Mouse (Mus musculus): ENCODE results near the gene Lrp8. TPM values are rescaled to one million over a fixed set of nuclear protein-coding genes. Genes with fewer than 3 reads are reported as not detected.
A peak's percentile ranks its signal among the peaks of the same experiment; 100 is the strongest.

Lrp8 gene
- polyA plus RNA-seq, 1 experiment from 2014 or later, result 0.26 TPM

- peaks cover 39% of the 10 kb centered on the region for H3K36me3 ChIP-seq (ENCODE audit: control insufficient read depth, insufficient read depth, low read length)
- no peak for ATAC-seq (ENCODE audit: low read depth)
- 77% methylated on average over 7 of the region's 7 CpGs for WGBS
These were observed 84.3 kb downstream of the Lrp8 start for GRCm38 (mm10) chr4:107886371-107886770.

DNA sequence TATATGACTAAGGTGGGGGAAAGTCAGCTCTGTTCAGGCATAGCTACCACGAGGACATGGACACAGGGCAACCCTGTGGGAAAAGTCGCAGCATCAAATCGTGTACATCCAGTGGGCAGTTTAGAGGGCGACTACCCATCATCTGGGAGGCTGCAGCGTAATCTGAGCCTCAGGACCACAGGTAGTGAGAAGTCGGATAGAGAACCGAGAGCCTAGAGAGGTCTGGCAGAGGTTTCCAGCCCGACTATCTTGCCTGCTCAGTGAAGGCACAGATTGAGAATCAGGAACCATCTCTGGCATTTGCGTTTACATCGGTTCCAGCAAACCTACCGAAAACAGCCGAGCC, 87.3 kb downstream of the Lrp8 start:
- peaks cover 32% of the 10 kb centered on the region for H3K36me3 ChIP-seq (ENCODE audit: control insufficient read depth, insufficient read depth, low read length)
- under 1% methylated on average over 12 of the region's 12 CpGs for WGBS

More at GRCm38 (mm10) chr4:107886371-107886770, 84.3 kb downstream of the Lrp8 start:
- Histone ChIP-seq H3K4me3 (ENCODE audit: low read length) (no peak overlapping the region), H3K27me3 (ENCODE audit: control insufficient read depth, insufficient read depth, low read depth, low read length) (no peaks in the 10 kb centered on the region), H3K27ac (ENCODE audit: low read length) (no peak overlapping the region), H3K9ac (ENCODE audit: low read length) (no peak overlapping the region), H3K4me2 (ENCODE audit: low read depth, low read length) (no peak overlapping the region), H3K4me1 (replicated peaks; ENCODE audit: control insufficient read depth, insufficient read depth, low read length) (peaks cover 12% of the 10 kb centered on the region; the same call in 1 of the 2 replicates), H3K9me3 (ENCODE audit: control insufficient read depth, low read length) (no peaks in the 10 kb centered on the region)

GRCm38 (mm10) chr4:107889731-107890432, 87.8 kb downstream of the Lrp8 start, which contains the start of gene 0610037L13Rik:
TSS of gene 0610037L13Rik (plus strand) at chr4:107889813.
- WGBS, result under 1% methylated on average over 48 of the region's 48 CpGs
- Histone ChIP-seq H3K4me2 (ENCODE audit: low read depth, low read length) (peak within 1 kb of the TSS; percentile 84), H3K9me3 (ENCODE audit: control insufficient read depth, low read length) (no peaks in the 10 kb centered on the region), H3K9ac (ENCODE audit: low read length) (peak within 1 kb of the TSS; percentile 80), H3K4me3 (ENCODE audit: low read length) (peak within 1 kb of the TSS; percentile 66), H3K4me1 (replicated peaks; ENCODE audit: control insufficient read depth, insufficient read depth, low read length) (peaks cover 12% of the 10 kb centered on the region; the same call in 1 of the 2 replicates), H3K36me3 (ENCODE audit: control insufficient read depth, insufficient read depth, low read length) (peaks cover 30% of the 10 kb centered on the region), H3K27ac (ENCODE audit: low read length) (peak within 1 kb of the TSS; percentile 90), H3K27me3 (ENCODE audit: control insufficient read depth, insufficient read depth, low read depth, low read length) (no peaks in the 10 kb centered on the region)
- ATAC-seq (ENCODE audit: low read depth), result peak; percentile 97

More for the DNA sequence above, 87.3 kb downstream of the Lrp8 start:
- Histone ChIP-seq H3K9me3 (ENCODE audit: control insufficient read depth, low read length) (no peaks in the 10 kb centered on the region), H3K4me1 (replicated peaks; ENCODE audit: control insufficient read depth, insufficient read depth, low read length) (peaks cover 12% of the 10 kb centered on the region; the same call in 1 of the 2 replicates), H3K9ac (ENCODE audit: low read length) (peak overlapping the region; percentile 80), H3K4me2 (ENCODE audit: low read depth, low read length) (peak overlapping the region; percentile 84), H3K27me3 (ENCODE audit: control insufficient read depth, insufficient read depth, low read depth, low read length) (no peaks in the 10 kb centered on the region), H3K4me3 (ENCODE audit: low read length) (peak overlapping the region; percentile 66), H3K27ac (ENCODE audit: low read length) (peak overlapping the region; percentile 90)
- ATAC-seq (ENCODE audit: low read depth), result peak; percentile 41

DNA sequence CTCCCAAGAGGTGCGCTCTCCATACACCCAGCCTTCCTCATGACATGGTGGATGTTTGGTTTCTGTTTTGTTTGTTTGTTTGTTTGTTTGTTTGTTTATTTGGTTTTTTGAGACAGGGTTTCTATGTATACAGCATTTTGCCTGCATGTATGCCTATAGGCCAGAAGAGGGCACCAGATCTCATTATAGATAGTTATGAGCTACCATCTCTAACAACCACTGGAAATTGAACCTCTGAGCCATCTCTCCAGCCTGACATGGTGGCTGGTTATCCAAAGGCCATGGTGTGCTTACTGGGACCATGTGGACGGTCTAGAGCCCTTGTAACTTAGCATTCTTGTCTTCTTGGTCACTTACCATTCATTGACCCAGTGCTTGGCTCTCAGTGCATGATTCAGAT, 90.6 kb downstream of the Lrp8 start:
- H3K4me3 ChIP-seq (ENCODE audit: low read length), result no peak overlapping the region
- H3K4me2 ChIP-seq (ENCODE audit: low read depth, low read length), result no peak overlapping the region
- no peaks in the 10 kb centered on the region for H3K27me3 ChIP-seq (ENCODE audit: control insufficient read depth, insufficient read depth, low read depth, low read length)
- no peaks in the 10 kb centered on the region for H3K9me3 ChIP-seq (ENCODE audit: control insufficient read depth, low read length)
- no peak overlapping the region for H3K27ac ChIP-seq (ENCODE audit: low read length)
- no peak overlapping the region for H3K9ac ChIP-seq (ENCODE audit: low read length)
- H3K4me1 ChIP-seq (replicated peaks; ENCODE audit: control insufficient read depth, insufficient read depth, low read length), result peaks cover 12% of the 10 kb centered on the region; the same call in 1 of the 2 replicates
- H3K36me3 ChIP-seq (ENCODE audit: control insufficient read depth, insufficient read depth, low read length), result peaks cover 25% of the 10 kb centered on the region
- no peak for ATAC-seq (ENCODE audit: low read depth)
- 77% methylated on average over 2 of the region's 2 CpGs for WGBS

DNA sequence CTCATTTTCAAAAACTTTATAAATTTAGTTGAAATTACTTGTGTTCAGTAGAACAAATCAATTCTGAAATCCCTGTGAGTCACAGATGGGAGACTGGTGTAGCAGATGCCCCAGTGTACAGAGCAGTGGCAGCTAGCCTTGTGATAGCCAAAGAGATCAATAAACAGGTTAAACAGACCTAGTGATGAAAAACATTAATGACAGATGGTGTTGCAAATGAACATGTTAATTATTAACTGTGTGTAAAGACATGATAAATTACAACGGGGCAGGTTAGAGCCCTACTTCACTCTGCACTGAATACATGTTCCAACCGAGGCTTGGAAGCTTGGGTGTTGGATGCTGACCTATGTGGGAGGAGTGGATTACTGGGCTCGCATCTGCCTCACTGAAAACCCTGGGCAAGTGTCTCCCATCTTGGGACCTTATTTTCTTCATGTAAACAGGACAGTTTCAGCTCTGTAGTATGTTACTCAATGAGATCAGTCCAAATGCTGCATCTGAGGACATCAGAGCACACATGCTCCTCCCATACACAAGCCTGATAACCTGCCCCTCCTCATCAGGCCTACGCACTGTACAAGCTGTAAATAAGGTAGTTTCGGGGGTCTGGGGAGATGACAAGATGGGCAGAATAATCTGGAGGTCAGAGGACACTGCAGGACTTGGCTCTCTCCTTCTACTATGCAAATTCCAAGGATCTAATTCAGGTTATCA, 97.3 kb downstream of the Lrp8 start:
- Histone ChIP-seq H3K9ac (ENCODE audit: low read length) (no peak overlapping the region), H3K9me3 (ENCODE audit: control insufficient read depth, low read length) (no peaks in the 10 kb centered on the region), H3K27ac (ENCODE audit: low read length) (no peak overlapping the region), H3K4me2 (ENCODE audit: low read depth, low read length) (no peak overlapping the region), H3K4me1 (replicated peaks; ENCODE audit: control insufficient read depth, insufficient read depth, low read length) (no peaks in the 10 kb centered on the region), H3K36me3 (ENCODE audit: control insufficient read depth, insufficient read depth, low read length) (peaks cover 23% of the 10 kb centered on the region), H3K27me3 (ENCODE audit: control insufficient read depth, insufficient read depth, low read depth, low read length) (no peaks in the 10 kb centered on the region), H3K4me3 (ENCODE audit: low read length) (no peak overlapping the region)
- WGBS, result 75% methylated on average over 5 of the region's 5 CpGs
- ATAC-seq (ENCODE audit: low read depth), result no peak

GRCm38 (mm10) chr4:107900206-107900605, 98.1 kb downstream of the Lrp8 start:
- no peak overlapping the region for H3K27ac ChIP-seq (ENCODE audit: low read length)
- ATAC-seq (ENCODE audit: low read depth), result no peak
- no peak overlapping the region for H3K4me3 ChIP-seq (ENCODE audit: low read length)
- no peak overlapping the region for H3K9ac ChIP-seq (ENCODE audit: low read length)
- H3K4me1 ChIP-seq (replicated peaks; ENCODE audit: control insufficient read depth, insufficient read depth, low read length), result no peaks in the 10 kb centered on the region
- H3K4me2 ChIP-seq (ENCODE audit: low read depth, low read length), result no peak overlapping the region
- H3K27me3 ChIP-seq (ENCODE audit: control insufficient read depth, insufficient read depth, low read depth, low read length), result no peaks in the 10 kb centered on the region
- no peaks in the 10 kb centered on the region for H3K9me3 ChIP-seq (ENCODE audit: control insufficient read depth, low read length)
- peaks cover 20% of the 10 kb centered on the region for H3K36me3 ChIP-seq (ENCODE audit: control insufficient read depth, insufficient read depth, low read length)
- 85% methylated on average over 3 of the region's 3 CpGs for WGBS

GRCm38 (mm10) chr4:107904252-107904651, 102.2 kb downstream of the Lrp8 start:
- WGBS, result 84% methylated on average over 10 of the region's 10 CpGs

GRCm38 (mm10) chr4:107906561-107906960, 104.5 kb downstream of the Lrp8 start:
- 89% methylated on average over 9 of the region's 9 CpGs for WGBS
- no peaks in the 10 kb centered on the region for H3K9me3 ChIP-seq (ENCODE audit: control insufficient read depth, low read length)
- no peaks in the 10 kb centered on the region for H3K27me3 ChIP-seq (ENCODE audit: control insufficient read depth, insufficient read depth, low read depth, low read length)
- no peak for ATAC-seq (ENCODE audit: low read depth)
- no peak overlapping the region for H3K4me3 ChIP-seq (ENCODE audit: low read length)
- H3K36me3 ChIP-seq (ENCODE audit: control insufficient read depth, insufficient read depth, low read length), result peaks cover 26% of the 10 kb centered on the region
- no peaks in the 10 kb centered on the region for H3K4me1 ChIP-seq (replicated peaks; ENCODE audit: control insufficient read depth, insufficient read depth, low read length)
- H3K9ac ChIP-seq (ENCODE audit: low read length), result no peak overlapping the region
- no peak overlapping the region for H3K4me2 ChIP-seq (ENCODE audit: low read depth, low read length)
- H3K27ac ChIP-seq (ENCODE audit: low read length), result no peak overlapping the region

More at GRCm38 (mm10) chr4:107904252-107904651, 102.2 kb downstream of the Lrp8 start:
- no peak overlapping the region for H3K4me3 ChIP-seq (ENCODE audit: low read length)
- no peak overlapping the region for H3K27ac ChIP-seq (ENCODE audit: low read length)
- H3K9me3 ChIP-seq (ENCODE audit: control insufficient read depth, low read length), result no peaks in the 10 kb centered on the region
- no peaks in the 10 kb centered on the region for H3K27me3 ChIP-seq (ENCODE audit: control insufficient read depth, insufficient read depth, low read depth, low read length)
- peaks cover 22% of the 10 kb centered on the region for H3K36me3 ChIP-seq (ENCODE audit: control insufficient read depth, insufficient read depth, low read length)
- no peak overlapping the region for H3K9ac ChIP-seq (ENCODE audit: low read length)
- no peak overlapping the region for H3K4me2 ChIP-seq (ENCODE audit: low read depth, low read length)
- H3K4me1 ChIP-seq (replicated peaks; ENCODE audit: control insufficient read depth, insufficient read depth, low read length), result no peaks in the 10 kb centered on the region
- no peak for ATAC-seq (ENCODE audit: low read depth)

DNA sequence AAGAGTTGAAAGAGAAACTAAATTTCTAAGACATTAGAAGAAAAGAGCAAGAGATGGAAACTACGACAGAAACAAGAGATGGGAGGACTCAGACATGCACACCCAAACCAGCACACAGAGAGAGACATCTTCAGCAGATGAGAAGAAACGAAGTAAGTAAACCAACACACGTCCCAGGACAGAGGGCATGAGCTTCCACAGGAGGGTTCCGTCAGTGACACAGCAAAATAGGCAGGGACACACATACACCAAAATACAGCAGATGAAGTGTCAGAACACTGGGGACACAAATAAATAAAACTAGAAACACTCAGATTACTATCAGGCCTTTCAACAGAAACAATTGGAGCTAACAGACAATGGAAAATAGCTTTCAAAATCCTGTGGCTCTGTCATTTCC, 108.0 kb downstream of the Lrp8 start:
- Histone ChIP-seq H3K9me3 (ENCODE audit: control insufficient read depth, low read length) (no peaks in the 10 kb centered on the region), H3K4me2 (ENCODE audit: low read depth, low read length) (no peak overlapping the region), H3K4me3 (ENCODE audit: low read length) (no peak overlapping the region), H3K9ac (ENCODE audit: low read length) (no peak overlapping the region), H3K27ac (ENCODE audit: low read length) (no peak overlapping the region; the same call in 1 of the 2 replicates), H3K27me3 (ENCODE audit: control insufficient read depth, insufficient read depth, low read depth, low read length) (no peaks in the 10 kb centered on the region), H3K4me1 (replicated peaks; ENCODE audit: control insufficient read depth, insufficient read depth, low read length) (no peaks in the 10 kb centered on the region), H3K36me3 (ENCODE audit: control insufficient read depth, insufficient read depth, low read length) (peaks cover 35% of the 10 kb centered on the region)
- 74% methylated on average over 4 of the region's 4 CpGs for WGBS
- peak; percentile 65 for ATAC-seq (ENCODE audit: low read depth)
